Mouse (Mus musculus): ENCODE results near the gene Sgpp2. TPM values are rescaled to one million over a fixed set of nuclear protein-coding genes. Genes with fewer than 3 reads are reported as not detected.

Sgpp2 gene
- polyA plus RNA-seq, 1 experiment: 0.02 TPM

DNA sequence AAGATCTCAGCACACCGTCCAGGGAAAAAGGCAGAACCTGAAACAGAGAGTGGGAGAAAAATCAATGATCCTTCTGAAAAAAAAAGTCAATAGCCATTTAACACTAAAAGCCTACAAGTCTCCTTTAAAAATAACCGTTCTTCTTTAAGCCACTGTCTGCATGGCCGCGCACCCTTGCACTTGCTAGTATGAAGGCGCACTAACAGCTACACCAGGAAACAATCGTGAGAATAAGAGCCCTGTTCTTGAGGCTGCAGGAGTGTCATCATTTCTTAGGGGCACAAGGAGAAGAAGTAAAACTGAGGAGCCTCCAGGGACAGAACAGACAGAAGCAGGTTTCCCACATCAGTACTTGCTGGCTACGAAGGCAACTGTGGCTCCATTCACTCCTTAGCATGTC, 115.2 kb downstream of the Sgpp2 start:
- Histone ChIP-seq H3K36me3 (ENCODE audit: control insufficient read depth, insufficient read depth, low read length) (peaks cover 4% of the 10 kb centered on the region), H3K4me3 (ENCODE audit: extremely low read depth, insufficient read depth, insufficient read length) (no peak overlapping the region), H3K4me1 (ENCODE audit: control insufficient read depth, insufficient read depth, insufficient read length) (peaks cover 25% of the 10 kb centered on the region; the same call in 1 of the 2 replicates), H3K27ac (ENCODE audit: insufficient read depth, low read length) (peak overlapping the region; percentile 46), H3K27me3 (ENCODE audit: control insufficient read depth, insufficient read depth, low read length) (no peaks in the 10 kb centered on the region)
- 65% methylated on average over 7 of the region's 7 CpGs for WGBS
- TF ChIP-seq POLR2A (IDR thresholded peaks at IDR 0.05; ENCODE audit: low read depth, low read length) (no peak), CTCF (IDR thresholded peaks at IDR 0.05; ENCODE audit: extremely low read depth, insufficient read depth, insufficient read length, insufficient replicate concordance) (no peak)
- DNase-seq (ENCODE audit: low read depth in 1 of 2, low spot score in 2 of 2): no peak

DNA sequence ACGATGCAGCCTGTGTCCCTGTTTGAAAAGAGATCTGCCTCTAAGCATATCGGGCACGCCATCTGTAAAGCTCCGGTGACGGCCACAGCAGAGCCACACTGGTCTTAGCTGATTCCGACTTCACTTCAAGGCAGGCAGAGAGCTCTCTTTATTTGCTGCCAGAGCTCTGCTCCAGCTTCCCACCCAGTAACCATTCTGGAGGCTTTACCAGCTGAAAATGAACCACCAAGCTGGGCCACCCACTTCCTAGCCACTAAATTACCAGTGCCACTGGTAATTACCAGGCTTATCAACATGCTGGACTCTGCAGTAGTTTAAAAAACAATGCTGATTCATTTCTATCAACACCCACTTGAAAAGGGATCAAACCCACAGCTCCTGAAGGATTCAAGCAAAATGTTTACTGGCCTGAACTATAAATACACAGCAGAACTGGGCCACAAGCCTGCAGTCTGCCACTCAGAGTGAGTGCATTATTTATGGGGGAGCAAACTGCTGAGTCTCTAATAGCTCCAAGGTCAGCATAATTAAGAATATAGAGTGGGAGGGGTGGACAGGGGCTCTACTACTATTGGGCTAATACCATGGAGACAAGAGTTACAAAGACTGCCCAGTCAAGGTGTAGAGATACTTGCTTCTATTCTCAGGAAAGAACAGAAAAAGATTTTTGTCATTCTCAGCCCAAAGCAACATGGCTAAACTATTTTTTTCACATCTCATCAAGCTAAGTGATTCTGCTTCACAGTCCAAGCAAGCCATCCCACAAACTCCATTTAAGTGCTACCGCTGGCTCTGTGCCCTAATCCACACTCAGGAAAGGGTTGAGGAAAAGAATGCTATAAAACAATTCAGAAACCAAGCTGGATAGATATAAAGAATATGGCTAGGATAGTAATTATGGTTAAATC, 115.9 kb downstream of the Sgpp2 start:
- peaks cover 22% of the 10 kb centered on the region; the same call in 1 of the 2 replicates for H3K4me1 ChIP-seq (ENCODE audit: control insufficient read depth, insufficient read depth, insufficient read length)
- TF ChIP-seq POLR2A (IDR thresholded peaks at IDR 0.05; ENCODE audit: low read depth, low read length) (no peak), CTCF (IDR thresholded peaks at IDR 0.05; ENCODE audit: extremely low read depth, insufficient read depth, insufficient read length, insufficient replicate concordance) (no peak)
- peak overlapping the region; percentile 46 for H3K27ac ChIP-seq (ENCODE audit: insufficient read depth, low read length)
- no peaks in the 10 kb centered on the region for H3K27me3 ChIP-seq (ENCODE audit: control insufficient read depth, insufficient read depth, low read length)
- 93% methylated on average over 7 of the region's 7 CpGs for WGBS
- no peak overlapping the region for H3K4me3 ChIP-seq (ENCODE audit: extremely low read depth, insufficient read depth, insufficient read length)
- no peak for DNase-seq (ENCODE audit: low read depth in 1 of 2, low spot score in 2 of 2)
- H3K36me3 ChIP-seq (ENCODE audit: control insufficient read depth, insufficient read depth, low read length): peaks cover 1% of the 10 kb centered on the region

DNA sequence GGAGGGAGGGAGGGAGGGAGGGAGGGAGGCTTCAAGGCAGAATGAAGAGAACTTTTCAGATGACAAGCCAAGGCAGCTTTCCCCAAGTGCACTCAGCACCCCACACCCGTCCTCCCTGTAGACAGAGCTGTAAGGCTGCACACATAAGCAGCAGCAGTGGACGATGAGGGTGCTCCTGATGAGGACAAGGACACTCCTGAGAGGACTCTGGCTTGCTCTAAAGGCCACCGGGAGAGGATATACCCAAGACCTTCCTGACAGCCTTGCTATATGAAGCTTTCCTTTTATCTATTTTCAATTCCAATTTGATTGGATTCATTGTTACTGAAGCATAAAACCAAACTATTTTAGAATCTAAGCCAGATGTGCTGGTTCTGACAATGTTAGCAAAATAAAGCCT, 116.7 kb downstream of the Sgpp2 start:
- WGBS: 75% methylated on average over 3 of the region's 3 CpGs
- Histone ChIP-seq H3K27ac (ENCODE audit: insufficient read depth, low read length) (no peak overlapping the region), H3K4me3 (ENCODE audit: extremely low read depth, insufficient read depth, insufficient read length) (no peak overlapping the region), H3K36me3 (ENCODE audit: control insufficient read depth, insufficient read depth, low read length) (no peaks in the 10 kb centered on the region; the same call in none of the 2 replicates), H3K27me3 (ENCODE audit: control insufficient read depth, insufficient read depth, low read length) (no peaks in the 10 kb centered on the region), H3K4me1 (ENCODE audit: control insufficient read depth, insufficient read depth, insufficient read length) (peaks cover 22% of the 10 kb centered on the region; the same call in 1 of the 2 replicates)
- TF ChIP-seq CTCF (IDR thresholded peaks at IDR 0.05; ENCODE audit: extremely low read depth, insufficient read depth, insufficient read length, insufficient replicate concordance) (no peak), POLR2A (IDR thresholded peaks at IDR 0.05; ENCODE audit: low read depth, low read length) (no peak)
- no peak for DNase-seq (ENCODE audit: low read depth in 1 of 2, low spot score in 2 of 2)

DNA sequence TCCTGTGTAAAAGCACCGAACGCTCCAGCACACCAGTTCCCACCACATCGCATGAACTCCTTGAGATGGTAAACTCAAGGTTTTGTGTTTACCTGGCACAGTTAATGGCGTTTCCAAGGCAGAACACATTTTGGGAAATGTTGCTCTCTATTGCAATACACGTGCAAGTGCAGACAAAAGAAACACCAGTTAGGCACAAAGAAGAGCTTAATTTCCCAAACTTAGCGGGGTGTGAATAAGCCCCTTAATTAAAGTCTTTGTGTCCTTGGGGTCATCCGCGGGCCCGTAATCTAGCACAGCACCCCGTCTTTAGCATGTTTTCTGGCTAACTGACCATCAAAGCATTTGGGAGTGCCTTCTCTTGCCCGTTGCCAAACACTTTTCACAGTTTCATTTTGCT, 118.7 kb downstream of the Sgpp2 start:
- Histone ChIP-seq H3K36me3 (ENCODE audit: control insufficient read depth, insufficient read depth, low read length) (peaks cover 1% of the 10 kb centered on the region), H3K4me3 (ENCODE audit: extremely low read depth, insufficient read depth, insufficient read length) (no peak overlapping the region), H3K4me1 (ENCODE audit: control insufficient read depth, insufficient read depth, insufficient read length) (peaks cover 13% of the 10 kb centered on the region; the same call in 1 of the 2 replicates), H3K27ac (ENCODE audit: insufficient read depth, low read length) (no peak overlapping the region), H3K27me3 (ENCODE audit: control insufficient read depth, insufficient read depth, low read length) (no peaks in the 10 kb centered on the region)
- no peak for TF ChIP-seq CTCF (IDR thresholded peaks at IDR 0.05; ENCODE audit: extremely low read depth, insufficient read depth, insufficient read length, insufficient replicate concordance)
- TF ChIP-seq POLR2A (IDR thresholded peaks at IDR 0.05; ENCODE audit: low read depth, low read length): no peak
- WGBS: 95% methylated on average over 11 of the region's 11 CpGs
- no peak for DNase-seq (ENCODE audit: low read depth in 1 of 2, low spot score in 2 of 2)

DNA sequence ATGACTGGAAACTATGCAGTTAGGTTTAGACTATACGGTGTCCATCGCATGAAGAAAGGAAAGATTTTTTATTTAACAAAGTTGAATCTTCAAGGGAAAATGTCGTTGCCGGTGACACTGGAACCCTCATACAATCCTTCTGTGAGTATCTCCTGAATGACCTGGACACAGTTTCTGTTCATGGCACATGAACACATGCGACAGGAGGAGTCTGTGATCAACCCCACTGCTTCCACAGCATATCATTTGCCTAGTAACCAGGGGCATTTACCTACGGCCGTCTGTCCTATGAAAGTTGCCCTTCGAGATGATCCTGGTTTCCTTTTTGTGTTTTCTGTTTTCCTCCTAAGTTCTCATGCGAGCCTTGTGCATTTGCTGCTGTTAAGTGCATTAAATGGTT, 123.3 kb downstream of the Sgpp2 start:
- TF ChIP-seq CTCF (IDR thresholded peaks at IDR 0.05; ENCODE audit: extremely low read depth, insufficient read depth, insufficient read length, insufficient replicate concordance): no peak
- TF ChIP-seq POLR2A (IDR thresholded peaks at IDR 0.05; ENCODE audit: low read depth, low read length): no peak
- Histone ChIP-seq H3K27me3 (ENCODE audit: control insufficient read depth, insufficient read depth, low read length) (no peaks in the 10 kb centered on the region), H3K4me3 (ENCODE audit: extremely low read depth, insufficient read depth, insufficient read length) (no peak overlapping the region), H3K27ac (ENCODE audit: insufficient read depth, low read length) (no peak overlapping the region), H3K4me1 (ENCODE audit: control insufficient read depth, insufficient read depth, insufficient read length) (peaks cover 11% of the 10 kb centered on the region; the same call in 1 of the 2 replicates), H3K36me3 (ENCODE audit: control insufficient read depth, insufficient read depth, low read length) (peaks cover 1% of the 10 kb centered on the region)
- no peak for DNase-seq (ENCODE audit: low read depth in 1 of 2, low spot score in 2 of 2)
- 80% methylated on average over 9 of the region's 9 CpGs for WGBS

DNA sequence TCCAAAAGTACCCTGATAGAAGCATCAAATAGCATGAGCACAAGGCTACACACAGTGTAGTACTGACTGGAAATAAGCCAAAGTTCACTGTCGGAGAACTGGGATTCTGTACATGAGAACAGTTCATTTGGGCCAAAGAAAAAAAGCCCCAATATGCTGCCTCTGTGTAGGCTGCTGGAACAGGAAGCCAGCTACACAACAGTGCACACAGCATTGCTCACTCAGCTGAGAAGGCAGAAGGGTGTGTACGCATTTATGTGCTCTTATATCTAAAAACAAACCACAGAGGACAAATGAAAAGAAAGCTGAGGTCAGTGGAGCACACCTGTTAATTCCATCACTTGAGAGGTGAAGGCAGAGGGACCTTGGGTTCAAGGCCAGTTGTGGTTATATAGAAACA, 125.8 kb downstream of the Sgpp2 start:
- H3K27ac ChIP-seq (ENCODE audit: insufficient read depth, low read length): peak overlapping the region; percentile 63; the same call in 1 of the 2 replicates
- peak; percentile 27 to 34 for DNase-seq (ENCODE audit: low read depth in 1 of 2, low spot score in 2 of 2)

More for the DNA sequence above, 125.8 kb downstream of the Sgpp2 start:
- H3K4me3 ChIP-seq (ENCODE audit: extremely low read depth, insufficient read depth, insufficient read length): no peak overlapping the region
- no peaks in the 10 kb centered on the region for H3K27me3 ChIP-seq (ENCODE audit: control insufficient read depth, insufficient read depth, low read length)
- H3K4me1 ChIP-seq (ENCODE audit: control insufficient read depth, insufficient read depth, insufficient read length): peaks cover 11% of the 10 kb centered on the region; the same call in 1 of the 2 replicates
- TF ChIP-seq CTCF (IDR thresholded peaks at IDR 0.05; ENCODE audit: extremely low read depth, insufficient read depth, insufficient read length, insufficient replicate concordance): no peak
- no peak for TF ChIP-seq POLR2A (IDR thresholded peaks at IDR 0.05; ENCODE audit: low read depth, low read length)
- 50% methylated on average over 2 of the region's 2 CpGs for WGBS
- H3K36me3 ChIP-seq (ENCODE audit: control insufficient read depth, insufficient read depth, low read length): peaks cover 6% of the 10 kb centered on the region
